Mouse (Mus musculus) MEL (cell line): ENCODE measurements around the gene Ntmt1.

Source experiments
- CHD2 ChIP-seq: IDR thresholded peaks from 2 replicates; pipeline ENCODE4 v1.6.1; 2011; ENCODE audit warnings: low read length, improper control_type of control experiment
- CTCF ChIP-seq, 3 experiments: IDR thresholded peaks in 2 of 3; conservative IDR thresholded peaks in 1 of 3; 2 replicates each; pipeline ENCODE4 v1.5.1; 2011 to 2012; ENCODE audit warnings: low read length in 3 of 3, low read depth in 2 of 3, mild to moderate bottlenecking in 2 of 3, improper control_type of control experiment in 1 of 3, inconsistent platforms in 1 of 3, mixed read lengths in 1 of 3, moderate library complexity in 1 of 3; ENCODE audit not compliant: control insufficient read depth in 1 of 3, insufficient read depth in 1 of 3, poor library complexity in 1 of 3, severe bottlenecking in 1 of 3
- E2F4 ChIP-seq: IDR thresholded peaks from 2 replicates; pipeline ENCODE4 v1.6.1; 2011; ENCODE audit warnings: low read depth, low read length, improper control_type of control experiment, borderline replicate concordance
- EP300 ChIP-seq, 2 experiments: IDR thresholded peaks; 2 replicates each; pipeline ENCODE4 v1.6.1; 2011; ENCODE audit warnings: improper control_type of control experiment in 2 of 2, low read length in 2 of 2, low read depth in 1 of 2, mild to moderate bottlenecking in 1 of 2
- GABPA ChIP-seq: IDR thresholded peaks from 2 replicates; pipeline ENCODE4 v1.6.1; 2012; ENCODE audit warnings: low read depth, mild to moderate bottlenecking, inconsistent platforms, low read length, improper control_type of control experiment, moderate library complexity
- HCFC1 ChIP-seq: IDR thresholded peaks from 2 replicates; pipeline ENCODE4 v1.6.1; 2012; ENCODE audit warnings: low read depth, mild to moderate bottlenecking, inconsistent platforms, low read length, improper control_type of control experiment, moderate library complexity
- KAT2A ChIP-seq: conservative IDR thresholded peaks from 2 replicates; pipeline ENCODE4 v1.6.1; 2012; ENCODE audit warnings: low read depth, low read length, improper control_type of control experiment, inconsistent platforms
- NRF1 ChIP-seq: IDR thresholded peaks from 2 replicates; pipeline ENCODE4 v1.6.1; 2014; ENCODE audit warnings: low read depth, mild to moderate bottlenecking, inconsistent platforms, low read length, improper control_type of control experiment, moderate library complexity; ENCODE audit not compliant: poor library complexity, insufficient read depth, severe bottlenecking
- POLR2A ChIP-seq, 2 experiments: IDR thresholded peaks; 2 replicates each; pipeline ENCODE4 v1.6.1; 2011 to 2012; ENCODE audit warnings: low read length in 2 of 2, mild to moderate bottlenecking in 2 of 2, control low read depth in 1 of 2, improper control_type of control experiment in 1 of 2, low read depth in 1 of 2, moderate library complexity in 1 of 2; ENCODE audit not compliant: control insufficient read depth in 1 of 2, insufficient read depth in 1 of 2, poor library complexity in 1 of 2
- SIN3A ChIP-seq: IDR thresholded peaks from 2 replicates; pipeline ENCODE4 v1.6.1; 2012; ENCODE audit warnings: low read length, improper control_type of control experiment, inconsistent platforms
- UBTF ChIP-seq: IDR thresholded peaks from 2 replicates; pipeline ENCODE4 v1.6.1; 2012; ENCODE audit warnings: low read depth, mild to moderate bottlenecking, inconsistent platforms, low read length, improper control_type of control experiment, moderate library complexity, borderline replicate concordance; ENCODE audit not compliant: insufficient read depth
- USF1 ChIP-seq: IDR thresholded peaks from 2 replicates; pipeline ENCODE4 v1.6.1; 2014; ENCODE audit warnings: low read depth, mild to moderate bottlenecking, inconsistent platforms, low read length, improper control_type of control experiment, moderate library complexity

DNA sequence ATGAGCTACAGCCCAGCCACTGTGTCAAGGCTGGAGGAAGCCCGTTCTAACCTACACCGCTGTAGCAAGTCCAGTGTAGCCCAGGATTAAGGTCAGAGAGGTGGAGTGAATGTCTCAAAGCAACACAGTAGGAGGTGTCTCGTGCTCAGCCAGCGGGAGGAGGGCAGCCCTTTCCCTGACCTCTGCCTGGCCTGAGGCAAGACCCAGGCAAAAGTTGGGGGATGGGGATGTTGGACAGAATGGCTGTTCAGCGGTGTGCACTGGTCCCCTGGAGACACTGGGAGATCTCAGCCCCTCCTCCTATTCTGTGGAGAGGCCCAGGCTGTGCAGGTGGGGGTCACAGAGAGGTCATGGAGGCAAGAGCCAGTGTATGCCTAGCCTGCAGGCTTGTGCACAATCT, 28.4 kb upstream of the Ntmt1 start:
- no peak for TF ChIP-seq SIN3A
- no peak for TF ChIP-seq CTCF (IDR thresholded peaks at IDR 0.05 in 2 of 3, conservative IDR thresholded peaks at IDR 0.05 in 1 of 3; ENCODE audit: control insufficient read depth in 1 of 3, insufficient read depth in 1 of 3, low read depth in 2 of 3, low read length in 3 of 3, poor library complexity in 1 of 3, severe bottlenecking in 1 of 3)
- TF ChIP-seq GABPA = no peak
- no peak for TF ChIP-seq CHD2
- no peak for TF ChIP-seq EP300 (IDR thresholded peaks at IDR 0.05; ENCODE audit: low read depth in 1 of 2, low read length in 2 of 2)
- TF ChIP-seq NRF1 = no peak
- TF ChIP-seq HCFC1 = no peak
- TF ChIP-seq E2F4 = no peak
- TF ChIP-seq POLR2A (IDR thresholded peaks at IDR 0.05; ENCODE audit: control insufficient read depth in 1 of 2, insufficient read depth in 1 of 2, low read depth in 1 of 2, low read length in 2 of 2, poor library complexity in 1 of 2) = no peak
- no peak for TF ChIP-seq KAT2A
- no peak for TF ChIP-seq USF1
- TF ChIP-seq UBTF = no peak
